Mouse (Mus musculus): ENCODE data around the gene Ggct. TPM values are rescaled to one million over a fixed set of nuclear protein-coding genes. Genes with fewer than 3 reads are reported as not detected.

Gene Ggct
- polyA plus RNA-seq, 1 experiment = 4.2 TPM

GRCm38 (mm10) chr6:54944551-54944950 is 48.2 kb downstream of the Ggct start:
- Histone ChIP-seq H3K27me3 (ENCODE audit: control insufficient read depth, insufficient read depth, insufficient read length) (no peaks in the 10 kb centered on the region), H3ac (ENCODE audit: control insufficient read depth, insufficient read length) (no peak overlapping the region), H3K79me2 (ENCODE audit: control insufficient read depth, insufficient read depth) (no peaks in the 10 kb centered on the region), H3K36me3 (ENCODE audit: control insufficient read depth, insufficient read depth) (no peaks in the 10 kb centered on the region), H3K4me3 (no peak overlapping the region), H3K4me2 (ENCODE audit: low read depth) (no peak overlapping the region)
- TF ChIP-seq REST (IDR thresholded peaks at IDR 0.05; ENCODE audit: insufficient read depth, insufficient read length) (no peak), USF1 (IDR thresholded peaks at IDR 0.05; ENCODE audit: low read depth) (no peak), MYOD1 (IDR thresholded peaks at IDR 0.05; ENCODE audit: control insufficient read depth in 1 of 3, insufficient read length in 2 of 3, low read depth in 2 of 3) (no peak), SRF (IDR thresholded peaks at IDR 0.05; ENCODE audit: control insufficient read depth, insufficient read length, low read depth) (no peak)

DNA sequence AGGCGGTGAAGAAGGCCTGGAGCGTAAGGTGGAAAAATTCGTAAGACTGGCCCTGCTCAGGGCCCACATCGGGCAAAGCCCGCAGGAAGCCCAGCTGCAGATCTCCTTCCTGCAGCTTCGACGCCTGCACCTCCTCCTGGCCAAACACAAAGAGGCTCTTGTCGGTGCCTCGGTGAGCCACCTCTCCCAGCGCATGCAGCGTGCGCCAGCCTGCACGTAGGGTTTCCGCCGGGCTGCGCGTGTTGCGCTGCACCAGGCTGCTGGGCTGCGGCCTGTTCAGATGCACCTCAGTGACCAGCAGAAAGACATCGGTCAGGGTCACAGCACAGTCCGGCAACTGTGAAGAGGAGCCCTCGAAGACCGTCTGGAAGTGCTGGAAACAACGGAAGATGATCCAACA is 49.0 kb downstream of the Ggct start:
- H3K36me3 ChIP-seq (ENCODE audit: control insufficient read depth, insufficient read depth) = no peaks in the 10 kb centered on the region
- TF ChIP-seq POLR2A (IDR thresholded peaks at IDR 0.05; ENCODE audit: insufficient read length, low read depth) = no peak
- no peak for TF ChIP-seq POLR2AphosphoS2 (IDR thresholded peaks at IDR 0.05; ENCODE audit: insufficient read length, low read depth)
- TF ChIP-seq MAX (IDR thresholded peaks at IDR 0.05; ENCODE audit: low read depth) = no peak
- TF ChIP-seq MYOD1 (IDR thresholded peaks at IDR 0.05; ENCODE audit: control insufficient read depth in 1 of 3, insufficient read length in 2 of 3, low read depth in 2 of 3) = no peak
- no peak for TF ChIP-seq MYOG (IDR thresholded peaks at IDR 0.05; ENCODE audit: control insufficient read depth in 1 of 3, insufficient read depth in 1 of 3, insufficient read length in 2 of 3, low read depth in 2 of 3)
- no peak for TF ChIP-seq TCF3 (IDR thresholded peaks at IDR 0.05; ENCODE audit: insufficient read length, low read depth)
- no peak for TF ChIP-seq REST (IDR thresholded peaks at IDR 0.05; ENCODE audit: insufficient read depth, insufficient read length)
- no peak for TF ChIP-seq CEBPB (IDR thresholded peaks at IDR 0.05; ENCODE audit: insufficient read depth, poor library complexity, severe bottlenecking)
- TF ChIP-seq E2F4 (IDR thresholded peaks at IDR 0.05; ENCODE audit: insufficient read depth) = no peak
- no peak for TF ChIP-seq TCF12 (IDR thresholded peaks at IDR 0.05; ENCODE audit: insufficient read depth, poor library complexity, severe bottlenecking)
- TF ChIP-seq SRF (IDR thresholded peaks at IDR 0.05; ENCODE audit: control insufficient read depth, insufficient read length, low read depth) = no peak
- TF ChIP-seq USF1 (IDR thresholded peaks at IDR 0.05; ENCODE audit: low read depth) = no peak
- H3K79me2 ChIP-seq (ENCODE audit: control insufficient read depth, insufficient read depth) = no peaks in the 10 kb centered on the region
- H3K4me3 ChIP-seq = no peak overlapping the region
- H3K4me2 ChIP-seq (ENCODE audit: low read depth) = no peak overlapping the region
- H3ac ChIP-seq (ENCODE audit: control insufficient read depth, insufficient read length) = no peak overlapping the region
- no peaks in the 10 kb centered on the region for H3K27me3 ChIP-seq (ENCODE audit: control insufficient read depth, insufficient read depth, insufficient read length)

- no peak overlapping the region for H3K4me3 ChIP-seq
- no peak overlapping the region for H3K4me2 ChIP-seq (ENCODE audit: low read depth)
- H3ac ChIP-seq (ENCODE audit: control insufficient read depth, insufficient read length) = no peak overlapping the region
- TF ChIP-seq MYOG (IDR thresholded peaks at IDR 0.05; ENCODE audit: control insufficient read depth in 1 of 3, insufficient read depth in 1 of 3, insufficient read length in 2 of 3, low read depth in 2 of 3) = no peak
- TF ChIP-seq TCF12 (IDR thresholded peaks at IDR 0.05; ENCODE audit: insufficient read depth, poor library complexity, severe bottlenecking) = no peak
- no peak for TF ChIP-seq REST (IDR thresholded peaks at IDR 0.05; ENCODE audit: insufficient read depth, insufficient read length)
- TF ChIP-seq MAX (IDR thresholded peaks at IDR 0.05; ENCODE audit: low read depth) = no peak
- TF ChIP-seq USF1 (IDR thresholded peaks at IDR 0.05; ENCODE audit: low read depth) = no peak
- TF ChIP-seq E2F4 (IDR thresholded peaks at IDR 0.05; ENCODE audit: insufficient read depth) = no peak
- TF ChIP-seq MYOD1 (IDR thresholded peaks at IDR 0.05; ENCODE audit: control insufficient read depth in 1 of 3, insufficient read length in 2 of 3, low read depth in 2 of 3) = no peak
- TF ChIP-seq TCF3 (IDR thresholded peaks at IDR 0.05; ENCODE audit: insufficient read length, low read depth) = no peak
- TF ChIP-seq POLR2A (IDR thresholded peaks at IDR 0.05; ENCODE audit: insufficient read length, low read depth) = no peak
- TF ChIP-seq POLR2AphosphoS2 (IDR thresholded peaks at IDR 0.05; ENCODE audit: insufficient read length, low read depth) = no peak
- no peak for TF ChIP-seq CEBPB (IDR thresholded peaks at IDR 0.05; ENCODE audit: insufficient read depth, poor library complexity, severe bottlenecking)
- TF ChIP-seq SRF (IDR thresholded peaks at IDR 0.05; ENCODE audit: control insufficient read depth, insufficient read length, low read depth) = no peak
- no peaks in the 10 kb centered on the region for H3K36me3 ChIP-seq (ENCODE audit: control insufficient read depth, insufficient read depth)
- no peaks in the 10 kb centered on the region for H3K27me3 ChIP-seq (ENCODE audit: control insufficient read depth, insufficient read depth, insufficient read length)
- H3K79me2 ChIP-seq (ENCODE audit: control insufficient read depth, insufficient read depth) = no peaks in the 10 kb centered on the region
These were observed 49.5 kb downstream of the Ggct start for GRCm38 (mm10) chr6:54943292-54943691.

GRCm38 (mm10) chr6:54941149-54941548 is 51.6 kb downstream of the Ggct start:
- TF ChIP-seq TCF12 (IDR thresholded peaks at IDR 0.05; ENCODE audit: insufficient read depth, poor library complexity, severe bottlenecking) (no peak), POLR2AphosphoS2 (IDR thresholded peaks at IDR 0.05; ENCODE audit: insufficient read length, low read depth) (no peak), REST (IDR thresholded peaks at IDR 0.05; ENCODE audit: insufficient read depth, insufficient read length) (no peak), POLR2A (IDR thresholded peaks at IDR 0.05; ENCODE audit: insufficient read length, low read depth) (no peak), USF1 (IDR thresholded peaks at IDR 0.05; ENCODE audit: low read depth) (no peak), CEBPB (IDR thresholded peaks at IDR 0.05; ENCODE audit: insufficient read depth, poor library complexity, severe bottlenecking) (no peak), TCF3 (IDR thresholded peaks at IDR 0.05; ENCODE audit: insufficient read length, low read depth) (no peak), E2F4 (IDR thresholded peaks at IDR 0.05; ENCODE audit: insufficient read depth) (no peak), SRF (IDR thresholded peaks at IDR 0.05; ENCODE audit: control insufficient read depth, insufficient read length, low read depth) (no peak), MYOD1 (IDR thresholded peaks at IDR 0.05; ENCODE audit: control insufficient read depth in 1 of 3, insufficient read length in 2 of 3, low read depth in 2 of 3) (no peak), MYOG (IDR thresholded peaks at IDR 0.05; ENCODE audit: control insufficient read depth in 1 of 3, insufficient read depth in 1 of 3, insufficient read length in 2 of 3, low read depth in 2 of 3) (no peak), MAX (IDR thresholded peaks at IDR 0.05; ENCODE audit: low read depth) (no peak)
- no peak overlapping the region for H3K4me3 ChIP-seq
- no peak overlapping the region for H3ac ChIP-seq (ENCODE audit: control insufficient read depth, insufficient read length)
- H3K27me3 ChIP-seq (ENCODE audit: control insufficient read depth, insufficient read depth, insufficient read length) = no peaks in the 10 kb centered on the region
- no peaks in the 10 kb centered on the region for H3K79me2 ChIP-seq (ENCODE audit: control insufficient read depth, insufficient read depth)
- H3K4me2 ChIP-seq (ENCODE audit: low read depth) = no peak overlapping the region
- H3K36me3 ChIP-seq (ENCODE audit: control insufficient read depth, insufficient read depth) = no peaks in the 10 kb centered on the region

- H3K27me3 ChIP-seq (ENCODE audit: control insufficient read depth, insufficient read depth, insufficient read length) = no peaks in the 10 kb centered on the region
- TF ChIP-seq E2F4 (IDR thresholded peaks at IDR 0.05; ENCODE audit: insufficient read depth) (no peak), CEBPB (IDR thresholded peaks at IDR 0.05; ENCODE audit: insufficient read depth, poor library complexity, severe bottlenecking) (no peak), TCF12 (IDR thresholded peaks at IDR 0.05; ENCODE audit: insufficient read depth, poor library complexity, severe bottlenecking) (no peak), SRF (IDR thresholded peaks at IDR 0.05; ENCODE audit: control insufficient read depth, insufficient read length, low read depth) (no peak), MYOG (IDR thresholded peaks at IDR 0.05; ENCODE audit: control insufficient read depth in 1 of 3, insufficient read depth in 1 of 3, insufficient read length in 2 of 3, low read depth in 2 of 3) (no peak), MYOD1 (IDR thresholded peaks at IDR 0.05; ENCODE audit: control insufficient read depth in 1 of 3, insufficient read length in 2 of 3, low read depth in 2 of 3) (no peak)
- no peaks in the 10 kb centered on the region for H3K79me2 ChIP-seq (ENCODE audit: control insufficient read depth, insufficient read depth)
- no peak overlapping the region for H3ac ChIP-seq (ENCODE audit: control insufficient read depth, insufficient read length)
- H3K4me3 ChIP-seq = no peak overlapping the region
- no peak overlapping the region for H3K4me2 ChIP-seq (ENCODE audit: low read depth)
- H3K36me3 ChIP-seq (ENCODE audit: control insufficient read depth, insufficient read depth) = no peaks in the 10 kb centered on the region
These were observed 52.6 kb downstream of the Ggct start for GRCm38 (mm10) chr6:54940126-54940525.

All from myocyte (in vitro differentiated cells).